Mouse (Mus musculus) naive thymus-derived CD4-positive, alpha-beta T cell, adult 2 months (primary cell): Measurements from ENCODE around the gene Dapp1.

Experiments
- DNase-seq: peaks from one replicate; pipeline ENCODE4 v3.0.0-alpha.2; 2011; ENCODE audit warnings: low read depth

Gene Dapp1

DNA sequence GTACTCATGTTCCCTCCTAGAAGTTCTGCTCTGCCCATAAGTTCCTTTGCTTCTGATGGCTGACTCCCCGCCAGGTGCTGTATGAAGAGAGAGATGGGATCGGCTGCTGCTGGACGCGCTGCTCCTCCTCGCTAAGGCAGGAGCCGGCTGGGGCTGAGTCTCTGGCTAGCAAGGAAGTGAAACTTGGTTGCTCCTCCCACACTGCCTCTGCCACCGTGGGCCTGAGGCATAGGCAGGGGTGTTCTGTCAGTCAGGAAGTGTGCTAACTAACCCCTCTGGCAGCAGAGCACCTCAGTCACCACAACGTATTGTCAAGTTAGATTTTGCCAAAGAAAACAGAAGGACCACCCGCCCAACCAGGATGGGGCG is at the start of gene Dapp1:
Dapp1 (minus strand) TSS at position 164 of the 369 bp plus-strand sequence.
- DNase-seq = peak; percentile 89

DNA sequence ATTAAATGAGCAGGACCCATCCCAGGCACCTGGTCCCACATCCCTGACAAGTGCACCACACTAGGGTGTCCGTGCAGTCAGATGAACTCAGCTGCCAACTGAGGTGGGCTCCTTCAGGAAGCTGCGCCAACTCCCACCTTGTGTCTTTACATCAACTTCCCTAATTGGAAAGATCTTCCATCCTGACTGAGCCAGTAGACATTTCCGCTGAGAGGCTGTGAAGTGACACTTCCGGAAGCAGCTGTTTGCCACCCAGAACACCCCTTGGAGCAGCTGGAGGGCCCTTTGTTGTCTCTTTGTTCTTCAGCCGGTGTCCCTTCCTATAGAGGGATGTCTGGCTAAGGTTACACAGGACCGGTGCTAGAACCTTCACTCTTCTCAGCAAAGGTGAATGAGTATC is 49.2 kb upstream of the Dapp1 start:
- no peak for DNase-seq

GRCm38 (mm10) chr3:138029351-138029750 is 48.0 kb upstream of the Dapp1 start:
- no peak for DNase-seq

- peak; percentile 10 for DNase-seq
Observed at GRCm38 (mm10) chr3:138027575-138028362, 46.4 kb upstream of the Dapp1 start.

- no peak for DNase-seq
Observed at GRCm38 (mm10) chr3:138026286-138026685, 44.9 kb upstream of the Dapp1 start.

DNA sequence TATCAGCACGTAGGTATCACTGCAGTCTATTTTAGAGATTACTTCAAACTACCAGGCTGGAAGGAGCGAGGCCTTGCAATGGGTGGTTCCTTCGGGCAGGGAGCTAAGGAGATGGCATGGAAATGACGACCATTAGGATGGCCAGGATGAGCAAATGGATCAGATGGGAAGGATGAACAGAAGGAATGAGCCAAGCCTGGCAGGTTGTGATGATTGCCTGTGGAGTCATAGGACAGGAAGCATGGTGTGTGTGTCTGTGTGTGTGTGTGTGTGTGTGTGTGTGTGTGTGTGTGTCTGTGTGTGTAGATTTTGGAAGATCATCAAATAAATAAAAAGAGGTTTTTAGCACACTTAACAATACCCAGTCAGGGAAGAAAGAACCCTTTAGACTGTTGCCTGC is 41.3 kb upstream of the Dapp1 start:
- DNase-seq = no peak

DNA sequence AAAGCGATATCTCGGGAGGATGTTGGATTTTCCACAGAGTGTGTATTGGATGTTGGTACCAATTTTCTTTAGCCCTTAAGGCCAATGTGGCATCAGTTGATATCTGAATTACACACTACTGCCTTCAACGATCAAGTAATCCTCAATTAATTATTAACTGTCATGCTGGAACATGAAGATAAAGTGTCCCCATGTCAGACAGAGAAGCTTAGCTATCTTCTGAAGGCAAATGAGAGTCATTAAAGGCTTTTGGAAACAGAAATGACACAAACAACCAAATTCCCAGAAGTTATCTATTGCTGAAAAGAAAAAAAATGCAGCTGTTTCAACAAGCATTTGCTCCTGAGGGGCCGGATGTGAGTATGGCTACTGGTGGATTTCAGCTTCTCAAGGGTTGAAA is 40.7 kb upstream of the Dapp1 start:
- no peak for DNase-seq

DNA sequence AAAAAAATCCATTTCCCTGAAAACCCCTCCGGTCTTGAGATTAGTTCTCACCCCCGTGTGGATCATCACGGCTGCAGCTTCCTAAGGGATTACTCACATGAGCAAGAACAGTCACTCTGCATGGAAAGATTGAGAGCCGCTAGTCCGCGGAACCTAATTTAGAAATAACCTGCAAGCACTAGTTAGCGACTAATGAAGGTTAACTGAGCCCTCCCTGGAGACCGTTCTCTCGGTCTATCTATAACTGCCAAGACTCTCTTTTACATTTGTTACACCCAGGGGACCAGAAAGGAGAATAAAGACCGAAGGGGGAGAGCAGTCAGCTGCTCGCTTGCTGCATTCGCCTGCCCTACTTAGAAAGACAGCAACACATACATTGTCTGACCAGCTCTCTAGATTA is 35.5 kb upstream of the Dapp1 start:
- DNase-seq = no peak

DNA sequence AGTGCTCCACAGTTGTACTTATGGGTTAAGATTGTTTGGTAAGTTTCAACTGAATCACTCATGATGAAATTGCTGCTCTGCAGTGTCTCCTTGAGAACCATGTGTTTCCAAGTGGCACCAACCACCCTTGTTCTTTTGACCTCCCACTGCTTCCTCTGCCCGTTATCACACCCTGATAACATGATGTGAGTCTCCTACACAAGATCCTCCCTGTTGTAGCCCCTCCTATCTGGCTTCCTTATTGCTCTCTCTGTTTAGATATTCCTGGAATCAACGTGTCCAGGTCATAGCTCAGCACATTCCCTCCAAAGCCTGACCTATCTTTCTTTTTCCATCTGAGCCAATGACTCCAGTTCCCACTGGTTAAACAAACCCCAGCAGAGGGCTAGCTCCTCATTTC is 33.4 kb upstream of the Dapp1 start:
- no peak for DNase-seq

DNA sequence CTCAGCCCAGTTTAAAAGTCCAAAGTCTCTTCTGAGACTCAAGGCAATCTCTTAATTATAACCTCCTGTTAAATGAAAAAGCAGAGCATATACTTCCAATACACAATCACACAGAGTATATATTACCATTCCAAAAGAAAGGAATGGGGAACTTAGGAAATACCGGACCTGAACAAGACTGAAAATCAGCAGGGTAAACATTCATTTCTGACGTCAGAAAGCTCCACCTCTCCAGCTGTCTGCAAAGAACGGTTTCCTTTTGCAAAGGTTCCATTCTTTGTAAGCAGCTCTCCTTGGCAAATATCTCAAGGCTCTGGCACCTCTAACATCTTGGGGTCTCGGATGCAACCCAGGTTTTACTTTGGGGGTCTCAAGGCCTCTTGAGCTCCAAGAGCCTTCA is 31.0 kb upstream of the Dapp1 start:
- no peak for DNase-seq

- peak; percentile 48 for DNase-seq
Observed at GRCm38 (mm10) chr3:138008152-138008551, 26.8 kb upstream of the Dapp1 start.

DNA sequence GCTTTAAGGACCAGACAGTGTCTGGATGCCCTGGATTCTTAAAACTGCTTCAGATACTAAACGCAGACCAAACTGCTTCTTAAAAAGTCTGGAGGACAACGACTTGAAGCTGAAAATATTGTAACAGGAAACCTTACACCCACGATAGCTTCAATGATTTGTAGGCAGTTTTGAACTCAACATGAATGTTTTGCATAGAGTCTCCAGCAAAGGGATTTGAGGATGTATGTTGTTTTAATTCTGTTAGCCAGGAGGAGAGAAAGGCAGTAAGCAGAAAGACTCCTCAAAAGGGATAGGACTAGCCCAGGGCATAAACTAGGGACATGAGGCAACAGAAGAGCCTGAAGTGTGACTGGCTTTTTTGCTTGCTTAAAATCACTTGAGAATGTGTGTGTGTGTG is 25.6 kb upstream of the Dapp1 start:
- no peak for DNase-seq

DNA sequence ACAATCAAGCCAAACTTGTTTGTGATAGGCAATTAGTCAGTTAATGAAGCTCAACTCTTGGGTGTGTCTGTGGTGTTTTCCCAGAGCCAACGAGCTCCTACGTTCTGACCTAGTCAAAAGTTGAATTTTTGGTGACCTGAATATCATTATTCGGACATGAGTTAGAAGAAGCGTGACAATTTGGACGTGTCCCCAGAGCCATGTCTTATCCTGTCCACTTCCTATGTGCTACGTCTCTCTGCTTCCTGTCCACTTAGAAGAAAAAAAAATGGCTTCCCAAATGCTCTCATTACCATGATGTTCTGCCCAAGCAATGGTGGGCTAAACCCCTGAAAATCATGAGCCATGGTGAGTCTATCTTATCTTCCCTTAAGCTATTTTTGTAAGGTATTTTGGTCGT is 21.9 kb upstream of the Dapp1 start:
- DNase-seq = no peak

- DNase-seq = no peak
Observed at GRCm38 (mm10) chr3:138002545-138002944, 21.2 kb upstream of the Dapp1 start.

GRCm38 (mm10) chr3:138001865-138002264 is 20.5 kb upstream of the Dapp1 start:
- DNase-seq = no peak

DNA sequence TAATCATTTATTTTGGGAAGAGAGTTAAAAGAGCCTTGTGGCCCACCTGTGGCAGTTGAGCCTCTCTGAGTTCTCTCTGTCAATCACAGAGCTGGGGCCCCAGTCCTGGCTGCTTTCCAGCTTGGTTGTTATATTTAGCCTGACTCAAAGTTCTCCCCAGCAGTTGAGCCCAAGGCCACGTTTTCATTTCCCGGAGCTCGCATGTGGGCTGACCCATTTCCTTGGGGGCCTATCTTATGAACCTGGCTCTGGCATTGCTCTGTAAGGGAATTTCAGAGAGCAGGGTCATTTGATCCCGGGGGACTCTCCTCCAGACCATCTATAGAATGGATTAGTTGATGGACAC is 19.4 kb upstream of the Dapp1 start:
- DNase-seq = no peak

DNA sequence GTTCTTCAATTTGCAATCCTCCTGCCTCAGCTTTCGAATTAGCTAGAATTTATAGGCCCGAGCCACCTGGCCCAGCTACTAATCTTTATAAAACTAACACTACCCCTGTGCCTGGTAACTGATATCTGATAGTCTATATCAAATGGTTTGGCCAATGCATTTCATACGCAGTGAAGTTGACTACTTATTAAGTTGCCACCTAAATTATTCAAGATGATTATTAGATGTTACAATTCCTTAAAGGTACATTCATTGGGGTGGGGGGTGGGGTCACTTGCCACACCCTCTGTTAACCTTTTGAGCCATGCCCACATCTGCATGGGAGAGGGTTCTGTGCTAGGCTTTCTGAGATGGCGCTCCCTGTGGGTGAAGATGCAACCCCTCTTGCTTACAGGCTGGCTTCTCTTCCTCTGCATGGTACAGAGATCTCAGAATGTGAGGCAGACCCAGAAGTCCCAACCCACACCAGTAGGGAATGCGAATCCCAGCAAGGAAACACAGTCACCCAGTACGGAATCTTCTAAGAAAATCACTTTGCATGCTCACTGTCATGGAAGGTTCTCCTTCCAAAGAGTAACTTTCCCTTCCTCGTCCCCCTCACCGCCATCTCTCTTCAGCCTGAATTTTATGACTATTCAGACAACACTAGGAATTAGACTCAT is 18.8 kb upstream of the Dapp1 start:
- no peak for DNase-seq

DNA sequence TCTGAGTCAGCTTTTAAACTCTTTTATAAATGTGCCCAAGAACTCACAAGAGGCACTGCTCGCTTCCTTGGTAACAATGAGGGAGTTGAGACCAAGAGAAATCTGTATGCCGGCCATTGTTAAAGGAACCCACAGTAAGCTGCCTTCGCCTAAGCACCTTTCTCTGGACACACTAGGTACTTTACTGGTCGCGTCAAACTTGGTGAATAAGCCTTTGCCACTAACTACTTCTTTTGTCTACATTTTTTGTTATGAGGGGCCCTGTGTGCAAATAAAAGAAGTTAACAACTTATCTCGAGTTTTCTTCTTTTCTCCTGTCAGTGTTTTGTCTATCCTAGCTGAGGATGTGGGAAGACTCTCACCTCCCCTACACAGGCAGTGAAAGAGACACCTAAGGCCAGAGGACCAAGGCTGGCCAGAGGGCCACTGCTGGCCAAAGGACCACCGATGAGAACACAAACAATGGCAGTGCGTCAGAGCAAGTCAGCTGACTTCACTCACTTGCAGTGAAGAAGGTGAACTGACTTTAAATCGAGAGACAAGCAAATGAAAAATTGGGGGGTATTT is 18.0 kb upstream of the Dapp1 start:
- no peak for DNase-seq

GRCm38 (mm10) chr3:137998491-137999223 is 17.3 kb upstream of the Dapp1 start:
- DNase-seq = peak; percentile 41

DNA sequence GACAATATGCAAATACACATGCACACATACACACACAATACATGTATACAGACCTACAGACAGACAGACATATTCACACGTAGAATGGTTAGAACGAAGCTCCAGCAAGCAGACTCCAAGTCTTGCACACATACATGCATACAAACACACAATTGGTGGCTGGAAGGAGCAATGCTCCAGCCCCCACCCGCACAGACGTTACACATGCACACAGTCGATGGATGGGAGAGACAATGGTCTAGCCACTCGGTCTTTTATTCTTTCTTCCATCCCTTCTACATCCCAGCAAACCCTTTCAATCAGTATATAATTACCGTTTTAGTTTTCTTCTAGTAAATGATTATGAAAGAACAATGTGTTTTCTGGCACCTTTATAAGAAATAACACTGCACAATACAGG is 14.1 kb upstream of the Dapp1 start:
- DNase-seq = no peak

DNA sequence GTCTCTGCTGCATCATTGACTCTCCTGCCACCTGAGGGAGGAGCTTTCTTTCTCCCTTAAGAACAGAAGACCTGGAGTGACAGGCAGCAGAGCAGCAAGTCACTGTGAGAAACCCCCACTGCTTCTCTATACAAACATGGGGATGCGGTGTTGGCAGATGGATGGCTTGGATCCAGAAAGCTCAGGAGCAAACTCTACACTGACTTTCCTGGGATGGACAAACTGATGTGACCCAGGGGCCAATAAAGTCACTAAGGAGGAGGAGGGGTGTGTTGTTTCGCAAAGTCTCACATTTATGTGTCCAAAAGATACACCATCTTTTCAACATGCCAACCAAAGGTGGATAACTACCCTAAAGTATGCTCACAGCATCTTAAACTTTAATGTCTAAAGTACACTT is 12.9 kb upstream of the Dapp1 start:
- DNase-seq = no peak

DNA sequence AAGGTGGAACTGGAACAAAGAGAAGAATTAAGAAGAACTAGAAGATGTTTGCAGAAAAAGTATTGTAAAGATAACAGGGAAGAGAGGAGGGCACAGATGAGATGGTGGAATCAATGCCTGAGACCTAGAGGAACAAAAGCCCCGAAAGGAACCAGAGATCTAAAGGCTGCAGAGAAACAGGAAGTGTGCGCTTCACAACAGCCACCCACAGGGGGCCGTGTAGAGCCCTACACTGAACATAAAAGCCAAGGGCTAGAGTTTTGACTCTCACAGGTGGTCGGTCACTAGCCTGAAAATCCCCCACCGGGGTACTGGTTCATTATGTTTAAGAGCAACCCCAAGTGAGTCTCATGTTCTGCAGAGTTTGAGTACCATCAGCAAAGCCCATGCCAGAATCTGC is 11.0 kb upstream of the Dapp1 start:
- peak; percentile 73 for DNase-seq

DNA sequence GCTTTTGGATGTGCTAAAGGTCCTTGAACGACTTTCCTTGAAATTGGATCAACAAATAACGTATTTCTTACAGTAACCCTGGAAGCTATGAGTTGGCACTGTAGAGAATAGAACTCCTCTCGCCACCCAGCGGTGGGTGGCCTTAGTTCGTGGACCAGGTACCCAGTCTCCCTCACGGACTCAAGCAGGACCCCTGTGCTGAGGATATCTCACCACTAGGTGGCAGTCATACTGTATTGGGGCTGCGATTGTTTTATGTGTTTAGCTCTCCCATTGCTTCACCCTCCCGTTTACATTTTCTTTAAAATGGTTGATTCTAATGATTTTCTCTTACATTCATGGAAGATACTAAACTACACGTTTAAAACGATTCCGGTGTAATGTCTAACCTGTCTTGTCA is 9.8 kb upstream of the Dapp1 start:
- DNase-seq = peak; percentile 95
